Comparison of ENCODE assay signal across 12 mouse cellular contexts in the genomic region with DNA sequence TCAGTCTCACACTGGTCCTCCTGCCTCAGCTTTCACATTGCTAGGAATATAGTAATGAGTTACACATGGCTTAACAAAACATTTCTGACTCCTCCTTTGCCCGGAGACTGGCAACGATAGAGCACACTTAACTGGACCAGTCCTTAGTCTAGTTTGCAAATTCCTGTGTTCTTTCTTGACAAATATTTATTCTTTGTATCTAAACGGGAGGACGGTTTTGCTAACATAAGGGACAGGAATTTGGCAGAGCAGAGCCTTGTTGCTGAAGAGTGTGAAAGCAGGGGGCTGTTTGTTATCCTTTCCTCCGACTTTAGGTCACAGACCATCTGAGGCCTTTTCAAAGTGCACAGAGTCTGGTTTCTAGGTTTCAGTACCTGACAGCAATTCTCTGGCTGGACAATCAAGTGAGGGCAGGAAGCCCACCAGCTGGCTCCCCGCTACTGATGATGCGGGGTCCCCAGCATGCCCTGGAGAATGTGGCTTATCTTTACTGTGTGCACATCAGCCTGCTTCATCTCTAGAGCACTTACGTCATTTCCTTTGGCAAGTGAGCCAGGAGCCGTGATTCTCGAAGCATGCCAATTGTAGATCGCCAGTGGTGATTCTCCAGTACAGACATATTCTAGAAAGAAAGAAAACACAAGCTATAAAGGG.
DNase-seq lines count a peak whose midpoint lies in the region; ATAC-seq and TF ChIP-seq lines count a peak whose summit lies in the region.
"Had no signal": no experiment of that assay in that cellular context is flagged by ENCODE, and none has a peak within 500 bp of the region (broad histone marks: within the 10 kb centered on the region; RNA-seq: fewer than 3 reads in every experiment).

No protein-coding gene starts in this region.

- no peaks in the 10 kb centered on the region for H3K79me2 ChIP-seq in heart, adult 2 months (replicated peaks; ENCODE audit: control insufficient read depth, insufficient read depth, low read length)

- no peak overlapping the region for H3K4me3 ChIP-seq in kidney, embryonic 14.5 days (ENCODE audit: low read length)
- H3K4me3 ChIP-seq in heart, adult 2 months = no peak overlapping the region
- H3K4me3 ChIP-seq in lung, embryonic 16.5 days (ENCODE audit: low read length) = no peak overlapping the region
- no peak overlapping the region for H3K4me3 ChIP-seq in thymus, adult 2 months (ENCODE audit: control insufficient read depth, insufficient read depth, low read length)

- TF ChIP-seq CTCF in heart, adult 2 months (IDR thresholded peaks at IDR 0.05) = no peak
- TF ChIP-seq CTCF in thymus, adult 2 months (IDR thresholded peaks at IDR 0.05; ENCODE audit: borderline replicate concordance, control insufficient read depth, extremely low read depth, insufficient read depth, low read length, poor library complexity) = no peak

- 0 out of 2 replicates have a peak, but pooled peaks cover 2% of the 10 kb centered on the region for H3K4me1 ChIP-seq in kidney, embryonic 14.5 days (ENCODE audit: control insufficient read depth, insufficient read depth, low read length)
- H3K4me1 ChIP-seq in heart, adult 2 months (ENCODE audit: control insufficient read depth, insufficient read depth, low read length) = no peaks in the 10 kb centered on the region; the same call in 1 of the 2 replicates
- peaks cover 15% of the 10 kb centered on the region for H3K4me1 ChIP-seq in lung, embryonic 16.5 days (replicated peaks; ENCODE audit: control insufficient read depth, insufficient read depth, low read length)
- H3K4me1 ChIP-seq in thymus, adult 2 months (replicated peaks; ENCODE audit: control insufficient read depth, insufficient read depth, low read length) = no peaks in the 10 kb centered on the region

- TF ChIP-seq EP300 in heart, adult 2 months (IDR thresholded peaks at IDR 0.05; ENCODE audit: insufficient read depth, low read depth, low read length) = no peak

- peak overlapping the region; percentile 17; the same call in 1 of the 2 replicates for H3K27ac ChIP-seq in kidney, embryonic 14.5 days (ENCODE audit: low read depth, low read length)
- H3K27ac ChIP-seq in heart, adult 2 months = no peak overlapping the region; the same call in 1 of the 2 replicates
- H3K27ac ChIP-seq in lung, embryonic 16.5 days (ENCODE audit: low read length) = peak overlapping the region; percentile 81
- H3K27ac ChIP-seq in thymus, adult 2 months (ENCODE audit: control insufficient read depth, insufficient read depth, low read length) = no peak overlapping the region

- no peak overlapping the region for H3K9ac ChIP-seq in kidney, embryonic 14.5 days (ENCODE audit: low read depth, low read length)
- no peak overlapping the region for H3K9ac ChIP-seq in heart, adult 2 months (ENCODE audit: low read depth, low read length)
- no peak overlapping the region for H3K9ac ChIP-seq in lung, embryonic 16.5 days (ENCODE audit: low read length)

- intact Hi-C loops in heart, adult 2 months (cut with DNase I) = no loop called here
- intact Hi-C loops in heart, postnatal 25 days (cut with DNase I) = no loop called here

- H3K27me3 ChIP-seq in kidney, embryonic 14.5 days (ENCODE audit: control insufficient read depth, insufficient read depth, low read length) = no peaks in the 10 kb centered on the region
- no peaks in the 10 kb centered on the region for H3K27me3 ChIP-seq in heart, adult 2 months (ENCODE audit: control insufficient read depth, insufficient read depth, low read length)
- no peaks in the 10 kb centered on the region for H3K27me3 ChIP-seq in lung, embryonic 16.5 days (ENCODE audit: control insufficient read depth, insufficient read depth, low read depth, low read length)
- no peaks in the 10 kb centered on the region for H3K27me3 ChIP-seq in thymus, adult 2 months (ENCODE audit: control insufficient read depth, insufficient read depth, low read length)

- TF ChIP-seq POLR2A in heart, adult 2 months (IDR thresholded peaks at IDR 0.05; ENCODE audit: insufficient read depth, low read depth, low read length) = no peak
- no peak for TF ChIP-seq POLR2A in thymus, adult 2 months (IDR thresholded peaks at IDR 0.05; ENCODE audit: control insufficient read depth, extremely low read depth, insufficient read depth, low read length, poor library complexity)

- no peaks in the 10 kb centered on the region for H3K9me3 ChIP-seq in kidney, embryonic 14.5 days (ENCODE audit: control insufficient read depth, low read length)
- no peaks in the 10 kb centered on the region for H3K9me3 ChIP-seq in lung, embryonic 16.5 days (ENCODE audit: control insufficient read depth, low read length)

- no peak overlapping the region for H3K4me2 ChIP-seq in kidney, embryonic 14.5 days (replicated peaks; ENCODE audit: low read depth, low read length)
- peak overlapping the region; percentile 26 for H3K4me2 ChIP-seq in lung, embryonic 16.5 days (ENCODE audit: low read depth, low read length)

- DNase-seq in kidney, postnatal 25 days = no peak
- DNase-seq in heart, adult 2 months = peak; percentile 23 to 25
- DNase-seq in heart, postnatal 25 days (ENCODE audit: low spot score) = peak; percentile 14
- no peak for DNase-seq in thymus, adult 2 months
- DNase-seq in retina, postnatal 1 day = no peak
- DNase-seq in gastrocnemius, postnatal 25 days = no peak
- DNase-seq: B cell, adult 2 months; cerebellum, adult 2 months had no signal

- H3K36me3 ChIP-seq in kidney, embryonic 14.5 days (ENCODE audit: control insufficient read depth, insufficient read depth, low read length) = no peaks in the 10 kb centered on the region
- no peaks in the 10 kb centered on the region; the same call in 1 of the 2 replicates for H3K36me3 ChIP-seq in heart, adult 2 months (ENCODE audit: control insufficient read depth, insufficient read depth, low read length)
- no peaks in the 10 kb centered on the region for H3K36me3 ChIP-seq in lung, embryonic 16.5 days (ENCODE audit: control insufficient read depth, insufficient read depth, low read length)
- no peaks in the 10 kb centered on the region for H3K36me3 ChIP-seq in thymus, adult 2 months (ENCODE audit: control insufficient read depth, insufficient read depth, low read length)

- WGBS in kidney, embryonic 14.5 days = 48% methylated on average over 11 of the region's 11 CpGs
- WGBS in heart, adult 2 months = 44% methylated on average over 11 of the region's 11 CpGs
- 8% methylated on average over 11 of the region's 11 CpGs for WGBS in lung, embryonic 16.5 days
- 90% methylated on average over 11 of the region's 11 CpGs for WGBS in thymus, adult 2 months

- ATAC-seq in kidney, embryonic 14.5 days (ENCODE audit: low FRiP score, low TSS enrichment) = peak; percentile 24; the same call in 1 of the 2 replicates
- ATAC-seq in lung, embryonic 16.5 days (ENCODE audit: low read depth) = peak; percentile 89
- ATAC-seq: activated CD4-positive, CD25-positive, alpha-beta regulatory T cell, adult 4 months; inflammation-experienced regulatory T-cells, adult 6 months had no signal

Comparison
In these comparisons a context has a peak if more than half of its experiments do, and no peak if none do; other contexts are left out.
1. H3K27ac ChIP-seq: peak in kidney, embryonic 14.5 days (single experiment) and lung, embryonic 16.5 days (single experiment); none in heart, adult 2 months (single experiment) and thymus, adult 2 months (single experiment).
2. DNase-seq: peak in heart, adult 2 months (2 of 2) and heart, postnatal 25 days (single experiment); none in kidney, postnatal 25 days (0 of 2), thymus, adult 2 months (single experiment), retina, postnatal 1 day (single experiment) and gastrocnemius, postnatal 25 days (single experiment).